Mouse (Mus musculus): ENCODE data around the gene Cnrip1. TPM values are rescaled to one million over a fixed set of nuclear protein-coding genes. Genes with fewer than 3 reads are reported as not detected.
"Not testable (repeated sequence)": the region's sequence is repeated elsewhere in the genome, so short reads cannot be mapped to it uniquely, and the experiment has no call there.

Gene Cnrip1
- polyA plus RNA-seq, 1 experiment from 2014 or later: 24.0 TPM

GRCm38 (mm10) chr11:17045806-17046205 is 5.6 kb upstream of the Cnrip1 start:
- H3K4me3 ChIP-seq (ENCODE audit: low read depth, low read length): no peak overlapping the region
- H3K9ac ChIP-seq (replicated peaks; ENCODE audit: low read depth): no peak overlapping the region
- TF ChIP-seq CTCF (IDR thresholded peaks at IDR 0.05) (no peak), EP300 (IDR thresholded peaks at IDR 0.05) (no peak)
- H3K9me3 ChIP-seq (ENCODE audit: low read length): no peaks in the 10 kb centered on the region
- H3K27ac ChIP-seq (ENCODE audit: low read length): no peak overlapping the region
- H3K4me1 ChIP-seq (ENCODE audit: insufficient read depth, low read depth, low read length): no peaks in the 10 kb centered on the region
- H3K4me2 ChIP-seq (replicated peaks; ENCODE audit: low read depth, low read length): no peak overlapping the region
- 88% methylated on average over 2 of the region's 2 CpGs for WGBS
- H3K27me3 ChIP-seq (replicated peaks; ENCODE audit: insufficient read depth, low read length): no peaks in the 10 kb centered on the region
- H3K36me3 ChIP-seq (ENCODE audit: insufficient read depth, low read length): no peaks in the 10 kb centered on the region
- ATAC-seq: no peak
- DNase-seq (ENCODE audit: low spot score): no peak

GRCm38 (mm10) chr11:17052476-17053049 is 1.2 kb downstream of the Cnrip1 start:
- H3K4me2 ChIP-seq (replicated peaks; ENCODE audit: low read depth, low read length): peak overlapping the region; percentile 66
- peak; percentile 32 for DNase-seq (ENCODE audit: low spot score)
- 12% methylated on average over 6 of the region's 6 CpGs for WGBS
- TF ChIP-seq CTCF (IDR thresholded peaks at IDR 0.05): no peak
- H3K4me3 ChIP-seq (ENCODE audit: low read depth, low read length): peak overlapping the region; percentile 55
- H3K27me3 ChIP-seq (replicated peaks; ENCODE audit: insufficient read depth, low read length): no peaks in the 10 kb centered on the region
- no peaks in the 10 kb centered on the region for H3K9me3 ChIP-seq (ENCODE audit: low read length)
- 0 out of 2 replicates have a peak, but pooled peaks cover 4% of the 10 kb centered on the region for H3K4me1 ChIP-seq (ENCODE audit: insufficient read depth, low read depth, low read length)
- no peak for ATAC-seq
- no peak overlapping the region for H3K27ac ChIP-seq (ENCODE audit: low read length)
- no peaks in the 10 kb centered on the region for H3K36me3 ChIP-seq (ENCODE audit: insufficient read depth, low read length)
- H3K9ac ChIP-seq (replicated peaks; ENCODE audit: low read depth): peak overlapping the region; percentile 56

GRCm38 (mm10) chr11:17069360-17069759 is 18.0 kb downstream of the Cnrip1 start:
- not testable (repeated sequence) for H3K27ac ChIP-seq (ENCODE audit: low read length); H3K9me3 ChIP-seq (ENCODE audit: low read length); H3K9ac ChIP-seq (replicated peaks; ENCODE audit: low read depth); H3K4me3 ChIP-seq (ENCODE audit: low read depth, low read length); H3K36me3 ChIP-seq (ENCODE audit: insufficient read depth, low read length); ATAC-seq; H3K27me3 ChIP-seq (replicated peaks; ENCODE audit: insufficient read depth, low read length); H3K4me1 ChIP-seq (ENCODE audit: insufficient read depth, low read depth, low read length); DNase-seq (ENCODE audit: low spot score); H3K4me2 ChIP-seq (replicated peaks; ENCODE audit: low read depth, low read length)
- WGBS: 90% methylated on average over 2 of the region's 2 CpGs

GRCm38 (mm10) chr11:17075656-17076055 is 24.3 kb downstream of the Cnrip1 start:
- no peaks in the 10 kb centered on the region for H3K36me3 ChIP-seq (ENCODE audit: insufficient read depth, low read length)
- no peak overlapping the region for H3K9ac ChIP-seq (replicated peaks; ENCODE audit: low read depth)
- ATAC-seq (no peak), DNase-seq (ENCODE audit: low spot score) (no peak)
- H3K27me3 ChIP-seq (replicated peaks; ENCODE audit: insufficient read depth, low read length): no peaks in the 10 kb centered on the region
- H3K4me3 ChIP-seq (ENCODE audit: low read depth, low read length): no peak overlapping the region
- WGBS: 89% methylated on average over 2 of the region's 2 CpGs
- no peak overlapping the region for H3K4me2 ChIP-seq (replicated peaks; ENCODE audit: low read depth, low read length)
- no peak for TF ChIP-seq EP300 (IDR thresholded peaks at IDR 0.05)
- no peak for TF ChIP-seq CTCF (IDR thresholded peaks at IDR 0.05)
- H3K27ac ChIP-seq (ENCODE audit: low read length): no peak overlapping the region
- no peaks in the 10 kb centered on the region for H3K4me1 ChIP-seq (ENCODE audit: insufficient read depth, low read depth, low read length)
- H3K9me3 ChIP-seq (ENCODE audit: low read length): no peaks in the 10 kb centered on the region

- no peaks in the 10 kb centered on the region for H3K27me3 ChIP-seq (replicated peaks; ENCODE audit: insufficient read depth, low read length)
- TF ChIP-seq CTCF (IDR thresholded peaks at IDR 0.05) (no peak), EP300 (IDR thresholded peaks at IDR 0.05) (no peak)
- H3K9me3 ChIP-seq (ENCODE audit: low read length): no peaks in the 10 kb centered on the region
- H3K4me1 ChIP-seq (ENCODE audit: insufficient read depth, low read depth, low read length): no peaks in the 10 kb centered on the region
- H3K27ac ChIP-seq (ENCODE audit: low read length): no peak overlapping the region
- ATAC-seq: no peak
- no peak overlapping the region for H3K9ac ChIP-seq (replicated peaks; ENCODE audit: low read depth)
- no peak for DNase-seq (ENCODE audit: low spot score)
- no peak overlapping the region for H3K4me3 ChIP-seq (ENCODE audit: low read depth, low read length)
- H3K36me3 ChIP-seq (ENCODE audit: insufficient read depth, low read length): no peaks in the 10 kb centered on the region
- 59% methylated on average over 3 of the region's 3 CpGs for WGBS
- H3K4me2 ChIP-seq (replicated peaks; ENCODE audit: low read depth, low read length): no peak overlapping the region
These were observed 30.7 kb downstream of the Cnrip1 start for GRCm38 (mm10) chr11:17082086-17082485.

GRCm38 (mm10) chr11:17082953-17083352 is 31.6 kb downstream of the Cnrip1 start:
- ATAC-seq (peak; percentile 46; the same call in 1 of the 2 replicates), DNase-seq (ENCODE audit: low spot score) (peak; percentile 70)
- no peak overlapping the region for H3K4me3 ChIP-seq (ENCODE audit: low read depth, low read length)
- H3K27me3 ChIP-seq (replicated peaks; ENCODE audit: insufficient read depth, low read length): no peaks in the 10 kb centered on the region
- H3K9me3 ChIP-seq (ENCODE audit: low read length): no peaks in the 10 kb centered on the region
- TF ChIP-seq CTCF (IDR thresholded peaks at IDR 0.05) (peak; percentile 79), EP300 (IDR thresholded peaks at IDR 0.05) (no peak)
- H3K4me2 ChIP-seq (replicated peaks; ENCODE audit: low read depth, low read length): no peak overlapping the region
- no peaks in the 10 kb centered on the region for H3K4me1 ChIP-seq (ENCODE audit: insufficient read depth, low read depth, low read length)
- 44% methylated on average over 2 of the region's 2 CpGs for WGBS
- H3K9ac ChIP-seq (replicated peaks; ENCODE audit: low read depth): no peak overlapping the region
- H3K36me3 ChIP-seq (ENCODE audit: insufficient read depth, low read length): no peaks in the 10 kb centered on the region
- no peak overlapping the region for H3K27ac ChIP-seq (ENCODE audit: low read length)

- H3K27me3 ChIP-seq (replicated peaks; ENCODE audit: insufficient read depth, low read length): no peaks in the 10 kb centered on the region
- H3K4me3 ChIP-seq (ENCODE audit: low read depth, low read length): no peak overlapping the region
- no peaks in the 10 kb centered on the region for H3K4me1 ChIP-seq (ENCODE audit: insufficient read depth, low read depth, low read length)
- TF ChIP-seq CTCF (IDR thresholded peaks at IDR 0.05) (no peak), EP300 (IDR thresholded peaks at IDR 0.05) (no peak)
- DNase-seq (ENCODE audit: low spot score) (no peak), ATAC-seq (no peak)
- H3K9me3 ChIP-seq (ENCODE audit: low read length): no peaks in the 10 kb centered on the region
- no peak overlapping the region for H3K9ac ChIP-seq (replicated peaks; ENCODE audit: low read depth)
- 81% methylated on average over 3 of the region's 3 CpGs for WGBS
- H3K4me2 ChIP-seq (replicated peaks; ENCODE audit: low read depth, low read length): no peak overlapping the region
- no peak overlapping the region for H3K27ac ChIP-seq (ENCODE audit: low read length)
- H3K36me3 ChIP-seq (ENCODE audit: insufficient read depth, low read length): no peaks in the 10 kb centered on the region
These were observed 32.1 kb downstream of the Cnrip1 start for GRCm38 (mm10) chr11:17083455-17083854.

All from lung, postnatal 0 days (tissue).